In the genomic region with DNA sequence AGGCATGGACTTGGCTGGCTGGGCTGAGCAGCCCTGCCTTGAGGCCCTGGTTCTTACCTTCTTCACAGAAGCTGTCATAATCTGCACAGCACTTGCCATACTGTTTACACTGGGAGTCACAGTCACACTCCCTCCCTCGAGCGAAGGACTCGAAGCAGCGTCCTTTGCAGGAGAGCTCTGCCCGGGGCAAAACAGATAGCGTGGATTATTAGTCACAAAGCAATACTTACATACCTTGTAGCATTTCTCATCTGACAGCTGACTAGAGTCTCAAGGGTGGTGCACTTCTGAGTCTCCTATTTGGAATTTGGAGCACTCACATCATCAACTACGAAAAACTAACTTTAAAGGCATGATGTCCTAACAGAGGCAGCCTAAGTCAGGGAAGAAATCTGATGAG, we compare ENCODE assay signal across 13 mouse cellular contexts. TPM values are rescaled to one million over a fixed set of nuclear protein-coding genes. Genes with fewer than 3 reads are reported as not detected.
"Had no signal": no experiment of that assay in that cellular context is flagged by ENCODE, and none has a peak within 500 bp of the region (broad histone marks: within the 10 kb centered on the region; RNA-seq: fewer than 3 reads in every experiment).

No protein-coding gene starts in this region.

- H3K4me1 ChIP-seq: limb, embryonic 15.5 days; midbrain, embryonic 12.5 days had no signal

- H3K4me2 ChIP-seq: limb, embryonic 15.5 days; liver, embryonic 12.5 days; lung, embryonic 14.5 days; midbrain, embryonic 12.5 days had no signal

- DNase-seq: kidney, adult 18-20 months; kidney, postnatal 10 days; kidney, postnatal 4 days; lung, embryonic 14.5 days; thymus, adult 2 months; thymus, postnatal 25 days had no signal

- H3K36me3 ChIP-seq: limb, embryonic 15.5 days; liver, embryonic 12.5 days; midbrain, embryonic 12.5 days had no signal

- H3K27me3 ChIP-seq: limb, embryonic 15.5 days; liver, embryonic 12.5 days; midbrain, embryonic 12.5 days had no signal

- H3K9ac ChIP-seq: limb, embryonic 15.5 days; liver, embryonic 12.5 days; lung, embryonic 14.5 days; midbrain, embryonic 12.5 days had no signal

- H3K4me3 ChIP-seq: layer of hippocampus, adult 2 months; left cerebral cortex, adult 2 months; limb, embryonic 15.5 days; liver, embryonic 12.5 days; midbrain, embryonic 12.5 days had no signal

- H3K9me3 ChIP-seq: limb, embryonic 15.5 days; liver, embryonic 12.5 days; midbrain, embryonic 12.5 days had no signal

- ATAC-seq: liver, embryonic 12.5 days; midbrain, embryonic 16.5 days had no signal

- H3K27ac ChIP-seq: layer of hippocampus, adult 2 months; left cerebral cortex, adult 2 months; limb, embryonic 15.5 days; liver, embryonic 12.5 days; midbrain, embryonic 12.5 days had no signal

RNA-seq across cellular contexts. Expression of a gene that starts 5.4 kb away (rescaled TPM):
- total RNA-seq: megakaryocyte-erythroid progenitor cell, adult 5-6 weeks had no signal
